Mouse (Mus musculus): ENCODE measurements at regions not wholly inside any gene's neighbourhood (a gene's known extent, or its start where the extent isn't known, plus 50 kb on each side); places are given as distances from the start of the nearest gene placed in this dataset.

DNA sequence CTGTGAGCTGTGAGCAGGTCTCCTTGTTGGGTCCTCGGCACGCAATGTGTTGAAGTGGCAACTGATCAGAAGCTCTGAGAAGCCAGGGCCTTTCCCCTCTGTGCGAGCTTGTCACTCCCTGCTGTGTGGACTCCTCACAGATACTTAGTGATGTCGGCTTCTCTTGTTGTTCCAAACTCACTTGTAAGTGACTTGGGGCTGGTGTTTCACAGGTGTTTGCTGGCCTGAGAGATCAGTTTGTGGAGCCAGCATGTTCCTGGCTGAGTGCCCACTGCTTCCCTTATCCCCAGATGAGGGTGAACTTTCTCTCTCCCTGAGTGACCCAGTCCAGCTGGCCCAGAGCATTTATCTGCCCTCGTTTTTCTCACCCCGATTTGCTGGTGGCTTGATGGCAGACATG, 247.8 kb upstream of the Kcnab2 start:
- no peak for ATAC-seq (replicated peaks; ENCODE audit: insufficient number of reproducible peaks, low FRiP score, low TSS enrichment, poor library complexity, severe bottlenecking)

DNA sequence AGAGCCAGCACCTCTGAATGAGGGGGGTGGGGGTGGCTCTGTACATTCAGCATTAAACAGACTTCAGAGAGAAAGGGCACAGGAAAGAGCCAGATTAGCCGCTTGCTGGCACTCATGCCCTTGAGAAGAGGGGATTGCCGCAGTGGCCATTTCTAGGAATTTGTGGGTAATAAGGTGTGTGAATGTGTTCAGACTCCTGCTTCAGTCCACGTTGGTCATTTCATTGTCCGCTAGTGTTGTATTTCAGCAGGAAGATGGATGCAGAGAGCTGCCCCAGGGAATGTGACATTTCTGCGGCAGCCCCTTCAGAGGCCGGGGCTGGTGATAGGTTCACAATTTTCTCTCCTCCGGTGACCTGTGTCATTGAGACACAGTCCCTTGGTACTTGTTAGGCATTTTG, 247.1 kb upstream of the Kcnab2 start:
- no peak for ATAC-seq (replicated peaks; ENCODE audit: insufficient number of reproducible peaks, low FRiP score, low TSS enrichment, poor library complexity, severe bottlenecking)

DNA sequence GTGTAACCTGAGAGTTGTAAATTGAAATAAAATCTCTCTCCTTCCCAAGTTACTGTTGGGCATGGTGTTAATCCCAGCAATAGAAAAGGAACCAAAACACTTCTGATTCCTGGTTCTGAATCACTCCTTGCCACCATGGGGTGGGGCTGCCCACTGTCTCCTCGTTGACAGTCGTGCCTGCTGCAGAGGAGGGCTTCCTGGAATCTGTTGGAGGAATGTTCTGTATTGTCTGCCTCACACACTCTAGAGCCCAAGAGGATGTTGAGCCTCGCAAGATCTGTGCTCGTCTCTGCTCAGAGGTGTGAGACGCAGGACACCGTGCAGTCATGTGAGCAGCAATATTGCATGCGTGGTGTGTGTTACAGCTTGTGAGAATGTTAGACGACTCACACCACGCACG, 246.4 kb upstream of the Kcnab2 start:
- ATAC-seq (replicated peaks; ENCODE audit: insufficient number of reproducible peaks, low FRiP score, low TSS enrichment, poor library complexity, severe bottlenecking), result no peak

DNA sequence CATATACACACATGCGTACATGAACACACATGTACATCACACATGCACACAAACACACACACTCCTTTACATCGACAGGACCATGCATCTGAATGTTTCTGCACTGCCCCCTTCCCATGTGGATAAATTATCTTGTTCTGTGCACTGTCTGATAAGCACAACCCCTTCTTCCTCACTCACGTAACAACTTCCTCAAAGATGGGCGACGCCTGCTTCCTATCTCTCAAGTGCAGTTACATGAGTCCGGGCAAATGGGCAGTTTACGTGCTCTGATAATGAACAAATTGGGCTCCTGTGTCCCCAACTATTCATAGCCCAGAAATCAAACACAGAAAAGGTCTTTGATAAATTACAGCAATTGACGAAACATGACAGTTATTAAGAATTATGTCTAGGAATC, 242.9 kb upstream of the Kcnab2 start:
- no peak for ATAC-seq (replicated peaks; ENCODE audit: insufficient number of reproducible peaks, low FRiP score, low TSS enrichment, poor library complexity, severe bottlenecking)

DNA sequence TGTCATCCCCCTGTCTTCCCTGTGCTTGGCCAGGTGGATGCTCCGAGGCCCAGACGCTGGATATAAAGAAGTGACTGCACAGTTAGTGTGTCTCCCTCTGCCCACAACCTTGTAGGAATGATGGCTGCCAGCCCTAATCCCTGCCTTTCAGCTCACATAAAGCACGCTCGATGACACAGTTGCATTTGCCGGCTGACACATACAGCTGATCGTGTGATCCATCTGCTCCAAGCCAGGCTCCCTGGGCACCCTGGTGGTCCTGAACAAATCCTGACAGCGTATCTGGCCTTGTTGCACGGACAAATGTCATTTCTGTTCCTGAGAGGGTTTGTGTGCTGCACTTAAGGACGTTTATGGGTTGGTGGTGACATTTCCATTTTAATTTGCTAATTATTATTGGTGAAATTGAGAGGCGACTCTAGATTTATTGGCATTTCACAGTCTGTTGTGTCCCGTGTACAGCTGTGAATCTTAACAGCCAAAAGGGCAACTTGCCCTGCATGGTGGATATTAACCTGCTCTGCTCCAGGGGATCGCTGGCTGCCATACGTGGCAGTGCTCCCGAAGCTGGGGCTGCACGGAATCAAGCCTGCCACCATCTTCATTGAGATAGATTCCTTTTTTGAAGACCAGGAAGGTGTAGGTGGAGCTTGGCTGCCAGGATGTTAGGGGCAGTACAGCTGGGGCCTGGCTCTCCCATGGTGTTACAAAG, 241.9 kb upstream of the Kcnab2 start:
- no peak for ATAC-seq (replicated peaks; ENCODE audit: insufficient number of reproducible peaks, low FRiP score, low TSS enrichment, poor library complexity, severe bottlenecking)

DNA sequence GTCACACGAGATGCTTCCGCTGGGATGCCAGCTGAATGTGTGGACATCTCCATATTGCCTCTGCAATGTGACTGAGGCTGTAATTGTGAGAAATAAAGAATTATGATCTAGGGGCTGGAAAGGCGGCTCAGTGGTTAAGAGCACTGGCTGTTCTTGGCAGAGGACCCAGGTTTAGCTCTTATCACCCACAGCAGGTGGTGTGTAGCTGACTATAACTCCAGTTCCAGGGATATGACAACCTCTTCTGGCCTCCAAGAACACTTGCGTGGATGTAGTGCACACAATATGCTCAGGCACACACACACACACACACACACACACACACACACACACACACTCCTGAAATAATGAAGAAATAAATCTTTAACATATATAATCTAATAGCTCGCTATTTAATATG, 232.7 kb upstream of the Kcnab2 start:
- ATAC-seq (replicated peaks; ENCODE audit: insufficient number of reproducible peaks, low FRiP score, low TSS enrichment, poor library complexity, severe bottlenecking), result no peak

DNA sequence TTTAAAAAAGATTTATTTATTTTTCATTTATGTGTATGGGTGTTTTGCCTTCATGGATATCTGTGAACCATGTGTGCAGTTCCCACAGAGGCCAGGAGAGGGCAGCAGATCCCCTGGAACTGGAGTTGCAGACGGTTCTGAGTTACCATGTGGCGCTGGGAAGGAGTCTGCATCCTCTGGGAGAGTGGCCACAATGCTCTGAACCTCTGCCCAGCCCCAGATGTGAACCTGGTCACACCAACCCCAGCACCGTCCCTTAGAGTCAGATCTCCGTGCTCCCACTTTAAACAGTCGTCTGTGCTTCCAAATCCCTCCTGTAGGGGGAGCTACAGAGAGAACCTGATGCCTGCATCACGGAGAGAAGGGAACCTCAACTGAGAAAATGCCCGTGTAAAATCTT, 222.5 kb upstream of the Kcnab2 start:
- ATAC-seq (replicated peaks; ENCODE audit: insufficient number of reproducible peaks, low FRiP score, low TSS enrichment, poor library complexity, severe bottlenecking), result no peak

DNA sequence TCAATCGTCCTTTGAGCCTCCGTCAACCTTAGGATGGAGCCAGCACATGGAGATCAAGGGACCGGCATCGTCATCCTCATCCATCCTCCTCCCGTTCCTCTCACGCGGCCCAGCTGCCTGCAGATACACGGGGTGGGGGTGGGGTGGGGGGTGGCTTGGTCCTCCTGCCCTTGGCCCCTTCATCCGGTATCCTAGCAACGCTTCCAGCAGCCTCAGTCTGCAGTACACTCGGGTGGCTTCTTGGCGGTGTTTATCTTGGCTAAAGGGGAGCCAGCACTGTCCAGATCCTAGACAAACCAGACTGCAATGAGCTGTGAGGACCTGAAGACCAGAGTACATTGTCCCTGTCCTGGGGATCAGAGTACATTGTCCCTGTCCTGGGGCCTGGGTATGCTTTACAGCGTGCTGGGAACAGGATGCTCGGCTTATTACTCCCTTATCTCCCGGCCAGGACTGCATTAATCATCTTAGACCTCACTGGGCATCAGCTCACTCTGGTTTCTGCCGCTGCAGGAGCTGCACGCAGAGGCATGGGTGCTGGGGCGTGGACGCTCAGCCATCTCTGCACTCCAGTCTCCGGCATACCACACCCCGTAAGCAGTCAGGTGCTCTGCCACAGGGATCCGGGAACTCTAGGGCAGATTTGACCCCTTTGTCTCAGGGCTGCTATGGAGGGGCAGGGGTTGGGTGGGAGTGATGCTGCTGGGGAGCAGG, 219.7 kb upstream of the Kcnab2 start:
- no peak for ATAC-seq (replicated peaks; ENCODE audit: insufficient number of reproducible peaks, low FRiP score, low TSS enrichment, poor library complexity, severe bottlenecking)

DNA sequence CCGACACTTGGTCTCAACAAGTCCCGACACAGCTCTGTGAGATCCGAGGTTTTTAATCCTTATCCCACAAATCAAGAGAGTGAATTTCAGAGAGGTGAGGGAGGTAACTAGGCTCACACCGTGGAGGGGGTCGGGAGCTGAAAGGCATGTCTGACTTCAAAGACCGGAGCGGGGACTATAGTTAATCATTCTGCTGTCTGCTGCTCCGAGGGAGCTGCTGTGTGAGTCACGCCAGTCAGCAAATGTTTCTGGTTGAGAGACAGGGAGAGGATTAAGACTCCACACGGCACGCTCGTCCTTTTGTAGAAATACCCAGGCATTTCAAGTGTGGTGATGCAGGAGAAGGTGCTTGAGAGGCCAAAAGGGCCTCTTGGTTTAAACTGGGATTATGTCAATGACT, 214.1 kb upstream of the Kcnab2 start:
- ATAC-seq (replicated peaks; ENCODE audit: insufficient number of reproducible peaks, low FRiP score, low TSS enrichment, poor library complexity, severe bottlenecking), result no peak

DNA sequence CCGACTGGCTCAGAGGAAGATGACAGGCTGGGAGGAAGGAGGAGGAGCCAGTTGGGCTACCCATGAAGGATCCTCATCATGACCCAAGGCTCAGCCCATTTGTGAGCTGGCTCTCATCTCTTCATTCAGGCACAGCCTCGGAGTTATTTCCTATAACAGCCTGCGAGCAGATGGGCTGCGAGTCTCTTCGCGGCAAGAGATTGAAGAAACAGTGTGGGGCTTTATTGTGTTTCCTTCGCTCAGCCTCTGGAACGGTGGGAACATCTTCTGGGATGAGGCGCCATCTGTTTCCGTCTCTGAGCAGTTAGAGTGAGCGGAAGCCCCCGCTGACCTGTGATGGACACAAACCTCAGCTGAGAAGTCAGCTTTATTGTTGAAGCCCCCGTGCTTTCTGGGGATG, 213.6 kb upstream of the Kcnab2 start:
- ATAC-seq (replicated peaks; ENCODE audit: insufficient number of reproducible peaks, low FRiP score, low TSS enrichment, poor library complexity, severe bottlenecking), result no peak

DNA sequence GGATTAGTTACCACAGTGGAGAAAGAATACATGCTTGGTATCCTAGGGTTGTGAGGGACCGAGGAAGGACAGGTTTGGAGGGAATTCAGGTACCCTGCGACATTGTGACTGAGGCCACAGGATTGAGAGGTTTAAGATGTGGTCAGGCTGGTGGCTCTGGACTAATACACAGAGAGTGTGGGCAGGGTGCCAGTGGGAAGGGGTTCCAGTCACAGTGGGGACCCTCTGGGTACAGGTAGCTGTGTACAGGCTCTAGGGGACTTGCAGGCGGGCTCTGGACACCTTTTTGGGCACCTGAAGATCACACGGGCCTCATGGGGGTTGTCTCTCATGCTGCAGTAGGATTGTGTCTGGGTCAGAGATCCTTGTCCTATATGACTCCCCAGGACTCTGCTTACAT, 213.1 kb upstream of the Kcnab2 start:
- ATAC-seq (replicated peaks; ENCODE audit: insufficient number of reproducible peaks, low FRiP score, low TSS enrichment, poor library complexity, severe bottlenecking), result no peak

DNA sequence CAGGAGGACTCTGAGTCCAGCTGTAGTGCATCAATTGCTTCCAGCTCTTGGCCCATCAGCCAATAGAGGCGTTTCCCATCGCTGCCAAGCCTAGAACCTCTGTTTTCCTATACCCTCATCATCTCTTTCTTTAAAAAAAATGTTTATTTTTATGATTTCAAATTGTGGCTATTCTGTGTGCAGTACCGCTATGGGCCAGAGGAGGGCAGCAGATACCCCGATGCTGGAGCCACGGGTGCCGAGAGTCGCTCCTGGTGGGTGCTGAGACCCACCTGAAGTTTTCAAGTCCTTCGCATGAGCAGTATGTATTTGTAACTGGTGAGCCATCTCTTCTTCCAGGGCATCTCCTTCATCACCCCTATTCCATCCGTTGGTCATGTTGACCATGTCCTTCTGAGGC, 212.2 kb upstream of the Kcnab2 start:
- no peak for ATAC-seq (replicated peaks; ENCODE audit: insufficient number of reproducible peaks, low FRiP score, low TSS enrichment, poor library complexity, severe bottlenecking)

DNA sequence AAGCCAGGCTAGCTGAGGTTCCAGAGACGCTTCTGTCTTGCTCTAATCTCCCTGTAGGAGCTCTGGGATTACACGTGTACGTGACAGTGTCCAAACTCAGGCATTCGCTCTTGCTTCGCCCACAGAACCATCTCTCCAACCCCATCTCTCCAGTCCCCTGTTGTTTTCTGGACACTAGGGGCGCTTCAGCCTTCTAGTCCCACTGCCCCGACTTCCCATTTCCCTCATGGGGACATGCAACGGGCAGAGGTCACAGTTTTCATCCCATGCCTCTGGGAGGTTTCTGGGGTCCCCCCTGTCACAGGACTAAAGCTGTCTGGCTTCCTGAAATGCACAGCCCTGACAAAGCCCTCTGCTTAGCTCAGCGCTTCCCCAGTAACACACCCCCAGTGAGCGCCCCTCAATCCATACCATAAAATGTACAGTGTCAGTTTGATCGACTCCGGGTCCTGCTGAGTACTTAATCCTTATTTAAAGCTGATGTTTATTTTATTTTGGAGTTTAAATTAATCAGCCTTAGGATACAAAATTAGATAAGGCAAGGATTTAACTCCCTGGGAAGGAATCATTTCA, 208.9 kb upstream of the Kcnab2 start:
- ATAC-seq (replicated peaks; ENCODE audit: insufficient number of reproducible peaks, low FRiP score, low TSS enrichment, poor library complexity, severe bottlenecking), result no peak

DNA sequence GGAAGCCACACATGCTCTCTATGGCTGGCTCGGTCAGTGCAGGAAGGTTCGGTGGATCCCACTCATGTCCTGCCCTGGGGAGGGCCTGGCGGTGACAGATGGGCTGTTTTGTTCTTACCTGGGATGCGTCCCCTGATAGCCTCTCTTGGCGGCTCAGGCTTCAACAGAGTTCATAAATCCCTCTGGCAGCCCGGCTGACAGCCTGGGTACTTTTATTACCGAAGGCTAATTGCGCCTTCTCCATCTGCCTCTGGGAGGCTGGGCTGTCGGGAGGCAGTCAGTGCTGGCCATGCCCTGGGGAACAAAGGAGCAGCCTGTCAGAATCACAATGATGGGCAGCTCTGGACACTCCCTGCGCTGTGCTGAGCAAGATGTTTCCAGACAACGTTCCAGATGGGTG, 196.5 kb upstream of the Kcnab2 start:
- ATAC-seq (replicated peaks; ENCODE audit: insufficient number of reproducible peaks, low FRiP score, low TSS enrichment, poor library complexity, severe bottlenecking), result no peak

DNA sequence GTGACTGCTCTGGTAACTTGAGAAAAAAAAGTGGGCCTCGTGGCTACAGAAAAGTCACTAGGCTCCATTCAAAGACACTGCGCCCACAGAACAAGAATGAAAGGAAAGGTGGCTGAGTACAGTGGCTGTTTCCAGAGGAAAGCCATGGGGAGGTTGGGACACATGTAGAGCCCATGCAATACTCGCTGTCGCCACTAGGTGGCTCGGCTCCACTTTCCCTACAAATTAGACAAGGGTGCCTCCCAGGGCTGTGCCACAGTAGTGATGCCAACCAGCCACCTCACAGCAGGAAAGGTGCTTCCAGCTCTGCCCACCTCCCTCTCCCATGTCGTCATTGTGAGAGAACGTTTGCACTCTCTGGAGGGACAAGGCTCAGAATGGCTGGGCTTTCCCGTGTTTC, 185.8 kb upstream of the Kcnab2 start:
- ATAC-seq (replicated peaks; ENCODE audit: insufficient number of reproducible peaks, low FRiP score, low TSS enrichment, poor library complexity, severe bottlenecking), result no peak

DNA sequence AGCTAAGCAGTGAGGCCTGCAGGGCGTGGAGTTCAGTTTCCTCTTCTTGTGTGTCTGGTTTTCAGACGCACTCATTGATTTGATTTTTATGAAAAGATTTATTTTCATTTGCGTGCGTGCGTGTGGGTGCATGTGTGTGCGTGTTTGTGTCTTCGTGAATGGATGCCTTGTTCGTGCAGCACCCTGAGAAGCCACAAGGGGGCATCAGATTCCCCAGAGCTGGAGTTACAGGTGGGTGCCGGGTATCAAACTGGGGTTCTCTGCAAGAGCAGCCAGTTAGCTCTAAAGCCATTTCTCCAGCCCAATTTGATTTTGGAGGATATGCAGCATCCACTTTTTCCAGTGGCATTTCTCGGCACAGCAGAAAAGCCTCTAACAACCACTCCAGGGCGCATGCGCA, 185.4 kb upstream of the Kcnab2 start:
- ATAC-seq (replicated peaks; ENCODE audit: insufficient number of reproducible peaks, low FRiP score, low TSS enrichment, poor library complexity, severe bottlenecking), result no peak

DNA sequence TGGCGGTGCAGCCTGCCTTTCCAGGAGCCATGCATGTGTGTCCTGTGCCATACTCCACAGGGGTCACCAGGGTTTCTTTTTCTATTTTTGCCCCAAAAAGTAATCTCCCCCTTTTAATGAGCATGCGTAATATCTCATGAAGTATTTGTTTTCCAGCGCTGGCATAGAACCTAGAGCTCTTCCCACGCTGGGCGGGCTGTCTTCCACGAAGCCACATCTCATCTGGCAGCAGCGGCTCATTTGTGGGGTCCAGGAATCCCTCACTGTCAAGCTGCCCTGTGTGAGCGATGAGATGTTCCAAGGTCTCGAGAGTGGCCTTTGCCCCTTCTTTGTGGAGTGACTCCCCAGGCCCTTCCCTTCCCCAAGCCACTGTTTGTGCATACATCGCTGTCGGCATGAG, 184.8 kb upstream of the Kcnab2 start:
- ATAC-seq (replicated peaks; ENCODE audit: insufficient number of reproducible peaks, low FRiP score, low TSS enrichment, poor library complexity, severe bottlenecking), result no peak

DNA sequence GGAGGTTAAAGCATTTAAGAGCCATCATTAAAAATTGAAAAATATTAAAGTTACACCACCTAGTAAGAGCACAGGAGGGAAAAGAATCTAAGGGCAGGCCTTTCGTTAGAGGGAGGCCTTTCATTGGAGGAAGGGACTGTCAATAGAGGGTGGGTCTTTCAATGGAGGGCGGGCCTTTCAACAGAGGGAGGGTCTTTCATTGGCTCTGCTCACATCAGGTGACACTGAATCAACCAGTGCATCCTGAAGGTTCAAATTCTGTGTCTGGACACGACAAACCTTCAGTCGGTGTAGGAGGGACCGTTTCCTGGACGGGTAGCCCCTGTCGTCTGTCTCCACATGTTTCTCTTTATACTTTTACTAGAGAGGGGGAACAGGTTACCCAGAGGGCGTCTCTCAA, 172.5 kb upstream of the Kcnab2 start:
- ATAC-seq (replicated peaks; ENCODE audit: insufficient number of reproducible peaks, low FRiP score, low TSS enrichment, poor library complexity, severe bottlenecking), result no peak

DNA sequence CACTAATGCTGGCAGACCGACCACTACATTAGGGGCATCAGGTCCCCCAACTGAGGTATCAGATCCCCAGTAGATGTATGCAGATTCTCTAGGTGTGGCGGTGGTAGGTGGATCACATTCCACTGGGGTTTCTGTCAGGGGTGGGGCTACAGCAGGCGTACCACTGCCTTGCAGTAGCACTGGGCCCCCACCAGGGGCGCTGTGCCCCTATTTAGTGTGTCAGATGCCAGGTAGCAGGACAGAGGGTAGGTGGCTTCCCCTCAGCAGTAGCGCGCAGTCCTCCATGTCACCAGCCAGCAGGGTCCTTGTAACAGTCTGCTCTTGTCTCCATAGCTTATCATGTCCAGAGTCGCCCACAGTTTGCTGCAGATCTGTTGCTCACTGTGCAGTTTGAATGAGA, 169.9 kb upstream of the Kcnab2 start:
- ATAC-seq (replicated peaks; ENCODE audit: insufficient number of reproducible peaks, low FRiP score, low TSS enrichment, poor library complexity, severe bottlenecking), result no peak

DNA sequence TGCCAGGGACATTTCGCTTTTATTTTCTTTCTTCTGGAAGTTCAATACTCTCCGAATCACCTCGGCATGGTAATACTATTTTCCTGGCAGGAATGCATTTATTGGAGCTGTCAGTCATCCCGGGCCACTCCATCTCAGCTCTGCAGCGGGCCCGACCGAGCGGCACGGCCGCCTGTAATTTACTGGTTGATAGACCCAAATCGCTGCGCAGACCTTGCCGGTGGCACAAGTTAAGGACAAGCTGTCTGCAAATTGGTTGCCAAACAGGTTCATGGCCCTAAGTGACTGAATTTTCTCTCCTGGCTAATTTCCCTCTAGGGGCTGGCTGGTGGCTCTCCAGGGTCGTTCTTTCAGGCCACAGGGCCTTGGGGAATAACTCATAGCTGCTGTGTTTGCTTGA, 169.4 kb upstream of the Kcnab2 start:
- ATAC-seq (replicated peaks; ENCODE audit: insufficient number of reproducible peaks, low FRiP score, low TSS enrichment, poor library complexity, severe bottlenecking), result no peak

Data from monocyte, adult 5-6 weeks (primary cell).